Mouse (Mus musculus): ENCODE results near the gene Schip1. TPM values are rescaled to one million over a fixed set of nuclear protein-coding genes. Genes with fewer than 3 reads are reported as not detected.

Schip1 gene
- polyA plus RNA-seq, 1 experiment from 2014 or later: 5.0 TPM

- ATAC-seq: no peak
- H3K4me2 ChIP-seq: no peak overlapping the region
Measured at GRCm38 (mm10) chr3:68368029-68368428, 303.4 kb downstream of the Schip1 start.

DNA sequence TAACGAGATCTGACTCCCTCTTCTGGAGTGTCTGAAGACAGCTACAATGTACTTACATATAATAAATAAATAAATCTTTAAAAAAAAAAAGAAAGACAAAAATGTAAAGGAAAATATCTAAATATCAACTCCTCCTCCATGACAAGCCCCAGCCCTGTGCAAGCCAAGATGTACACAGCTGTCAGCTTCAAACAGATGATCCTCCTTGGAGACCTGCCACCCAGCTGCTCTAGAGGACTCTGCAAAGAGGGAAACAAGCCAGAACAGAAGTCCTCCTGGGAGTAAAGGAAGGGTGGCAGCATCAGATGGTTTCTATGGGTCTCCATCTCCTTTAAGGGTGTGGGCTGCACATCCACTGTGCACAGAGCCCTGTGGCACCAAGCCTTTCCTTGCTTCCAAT, 308.3 kb downstream of the Schip1 start:
- H3K36me3 ChIP-seq: no peaks in the 10 kb centered on the region
- H3K27me3 ChIP-seq (replicated peaks): no peaks in the 10 kb centered on the region
- H3K9ac ChIP-seq: no peak overlapping the region
- H3K9me3 ChIP-seq (replicated peaks): no peaks in the 10 kb centered on the region
- no peaks in the 10 kb centered on the region for H3K4me1 ChIP-seq
- no peak overlapping the region for H3K4me2 ChIP-seq
- H3K27ac ChIP-seq: no peak overlapping the region
- 33% methylated on average over 1 of the region's 1 CpGs for WGBS (ENCODE audit: insufficient replicate concordance)
- no peak for ATAC-seq
- H3K4me3 ChIP-seq: no peak overlapping the region

More at GRCm38 (mm10) chr3:68368029-68368428, 303.4 kb downstream of the Schip1 start:
- no peaks in the 10 kb centered on the region for H3K4me1 ChIP-seq
- no peaks in the 10 kb centered on the region for H3K36me3 ChIP-seq
- no peak overlapping the region for H3K27ac ChIP-seq
- H3K9ac ChIP-seq: no peak overlapping the region
- H3K9me3 ChIP-seq (replicated peaks): no peaks in the 10 kb centered on the region
- H3K27me3 ChIP-seq (replicated peaks): no peaks in the 10 kb centered on the region
- H3K4me3 ChIP-seq: no peak overlapping the region

DNA sequence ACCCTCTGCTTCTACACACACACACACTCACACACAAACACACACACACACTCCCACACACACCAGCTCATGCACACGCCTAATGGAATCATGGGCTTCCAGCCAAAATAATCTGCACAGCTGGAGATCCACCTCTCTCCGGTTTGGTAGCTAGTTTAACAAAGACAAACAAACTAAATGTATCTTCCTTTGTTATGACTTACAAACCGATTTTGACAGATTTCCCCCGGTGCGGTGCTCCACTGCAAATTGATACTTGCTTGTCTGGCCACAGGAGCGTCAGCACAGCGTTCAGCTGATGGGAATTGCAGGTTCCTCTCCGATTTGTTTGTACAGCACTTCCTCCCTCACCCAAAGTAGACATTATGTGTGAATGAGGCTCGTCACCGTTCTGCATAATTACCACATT, 310.5 kb downstream of the Schip1 start:
- H3K27ac ChIP-seq: no peak overlapping the region
- H3K4me1 ChIP-seq: no peaks in the 10 kb centered on the region
- WGBS (ENCODE audit: insufficient replicate concordance): 54% methylated on average over 10 of the region's 10 CpGs
- H3K4me2 ChIP-seq: no peak overlapping the region
- H3K9me3 ChIP-seq (replicated peaks): no peaks in the 10 kb centered on the region
- H3K27me3 ChIP-seq (replicated peaks): no peaks in the 10 kb centered on the region
- H3K9ac ChIP-seq: no peak overlapping the region
- ATAC-seq: no peak
- H3K36me3 ChIP-seq: no peaks in the 10 kb centered on the region
- H3K4me3 ChIP-seq: no peak overlapping the region

- Histone ChIP-seq H3K27ac (no peak overlapping the region), H3K9me3 (replicated peaks) (no peaks in the 10 kb centered on the region), H3K27me3 (replicated peaks) (no peaks in the 10 kb centered on the region), H3K36me3 (no peaks in the 10 kb centered on the region), H3K4me2 (no peak overlapping the region), H3K9ac (no peak overlapping the region), H3K4me1 (no peaks in the 10 kb centered on the region), H3K4me3 (no peak overlapping the region)
- no peak for ATAC-seq
- 66% methylated on average over 7 of the region's 7 CpGs for WGBS (ENCODE audit: insufficient replicate concordance)
Measured at GRCm38 (mm10) chr3:68377452-68378198, 313.0 kb downstream of the Schip1 start.

GRCm38 (mm10) chr3:68378799-68379198, 314.2 kb downstream of the Schip1 start:
- Histone ChIP-seq H3K36me3 (no peaks in the 10 kb centered on the region), H3K27ac (no peak overlapping the region), H3K4me2 (no peak overlapping the region), H3K4me3 (no peak overlapping the region), H3K27me3 (replicated peaks) (no peaks in the 10 kb centered on the region), H3K4me1 (no peaks in the 10 kb centered on the region), H3K9ac (no peak overlapping the region), H3K9me3 (replicated peaks) (no peaks in the 10 kb centered on the region)
- no peak for ATAC-seq
- WGBS (ENCODE audit: insufficient replicate concordance): 52% methylated on average over 2 of the region's 2 CpGs

GRCm38 (mm10) chr3:68379242-68379641, 314.6 kb downstream of the Schip1 start:
- Histone ChIP-seq H3K4me1 (no peaks in the 10 kb centered on the region), H3K9ac (no peak overlapping the region), H3K4me2 (no peak overlapping the region), H3K4me3 (no peak overlapping the region), H3K27me3 (replicated peaks) (no peaks in the 10 kb centered on the region), H3K9me3 (replicated peaks) (no peaks in the 10 kb centered on the region), H3K27ac (no peak overlapping the region), H3K36me3 (no peaks in the 10 kb centered on the region)
- 52% methylated on average over 7 of the region's 7 CpGs for WGBS (ENCODE audit: insufficient replicate concordance)
- ATAC-seq: no peak

GRCm38 (mm10) chr3:68383672-68384071, 319.1 kb downstream of the Schip1 start:
- H3K9me3 ChIP-seq (replicated peaks): no peaks in the 10 kb centered on the region
- no peak overlapping the region for H3K4me2 ChIP-seq
- H3K36me3 ChIP-seq: no peaks in the 10 kb centered on the region
- H3K9ac ChIP-seq: no peak overlapping the region
- H3K4me1 ChIP-seq: no peaks in the 10 kb centered on the region
- H3K4me3 ChIP-seq: no peak overlapping the region
- H3K27ac ChIP-seq: no peak overlapping the region
- H3K27me3 ChIP-seq (replicated peaks): no peaks in the 10 kb centered on the region
- ATAC-seq: peak; percentile 32; the same call in 1 of the 2 replicates

- Histone ChIP-seq H3K27me3 (replicated peaks) (no peaks in the 10 kb centered on the region), H3K4me3 (no peak overlapping the region), H3K27ac (no peak overlapping the region), H3K36me3 (no peaks in the 10 kb centered on the region), H3K9me3 (replicated peaks) (no peaks in the 10 kb centered on the region), H3K4me2 (no peak overlapping the region), H3K9ac (no peak overlapping the region), H3K4me1 (no peaks in the 10 kb centered on the region)
- 77% methylated on average over 3 of the region's 3 CpGs for WGBS (ENCODE audit: insufficient replicate concordance)
- no peak for ATAC-seq
Measured at GRCm38 (mm10) chr3:68385544-68385943, 320.9 kb downstream of the Schip1 start.

DNA sequence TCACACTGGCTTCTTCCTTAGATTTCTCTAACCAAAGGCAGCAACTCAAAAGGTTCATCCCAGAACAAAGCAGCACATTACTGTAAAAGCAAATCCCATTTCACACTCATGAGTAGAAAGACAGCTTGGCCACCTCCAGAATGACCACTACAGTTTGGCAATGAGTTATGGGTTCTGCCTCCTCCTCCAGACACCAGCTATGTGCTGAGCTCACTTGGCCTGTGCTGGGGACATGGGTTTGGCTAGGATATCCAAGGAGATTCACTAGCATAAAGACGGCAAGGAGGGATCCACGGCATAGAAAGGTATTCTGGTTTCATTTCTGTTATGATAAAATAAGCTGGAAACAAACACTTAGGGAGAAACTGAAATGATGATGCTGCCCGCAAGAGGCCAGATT, 323.4 kb downstream of the Schip1 start:
- Histone ChIP-seq H3K27me3 (replicated peaks) (no peaks in the 10 kb centered on the region), H3K36me3 (no peaks in the 10 kb centered on the region), H3K4me2 (no peak overlapping the region), H3K27ac (no peak overlapping the region), H3K9ac (no peak overlapping the region), H3K4me3 (no peak overlapping the region), H3K4me1 (no peaks in the 10 kb centered on the region), H3K9me3 (replicated peaks) (no peaks in the 10 kb centered on the region)
- WGBS (ENCODE audit: insufficient replicate concordance): 80% methylated on average over 3 of the region's 3 CpGs
- no peak for ATAC-seq

GRCm38 (mm10) chr3:68393578-68393977, 329.0 kb downstream of the Schip1 start:
- Histone ChIP-seq H3K27ac (no peak overlapping the region), H3K4me3 (no peak overlapping the region), H3K9me3 (replicated peaks) (no peaks in the 10 kb centered on the region), H3K4me1 (no peaks in the 10 kb centered on the region), H3K36me3 (no peaks in the 10 kb centered on the region), H3K4me2 (no peak overlapping the region), H3K9ac (no peak overlapping the region), H3K27me3 (replicated peaks) (no peaks in the 10 kb centered on the region)
- ATAC-seq: no peak
- WGBS (ENCODE audit: insufficient replicate concordance): 59% methylated on average over 2 of the region's 2 CpGs

DNA sequence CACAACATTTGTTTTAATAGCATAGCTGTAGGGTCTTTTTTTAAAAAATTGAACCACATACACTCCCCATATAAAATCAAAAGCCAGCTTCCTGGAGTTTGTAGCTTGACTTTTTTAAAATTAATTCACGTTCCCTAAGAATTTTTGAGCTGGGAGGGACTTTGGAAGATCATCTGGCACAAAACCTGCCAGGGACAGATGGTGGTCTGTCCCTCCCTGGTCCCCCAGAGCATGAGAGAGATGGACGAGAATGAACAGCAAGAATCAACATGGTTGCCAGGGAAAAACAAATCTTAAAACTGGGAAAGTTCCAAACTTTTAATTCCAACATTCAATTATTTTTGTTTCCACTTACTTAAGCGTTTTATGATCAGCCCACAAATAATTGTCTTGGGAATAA, 334.1 kb downstream of the Schip1 start:
- no peak overlapping the region for H3K9ac ChIP-seq
- ATAC-seq: no peak
- H3K27me3 ChIP-seq (replicated peaks): no peaks in the 10 kb centered on the region
- H3K4me3 ChIP-seq: no peak overlapping the region
- no peaks in the 10 kb centered on the region for H3K9me3 ChIP-seq (replicated peaks)
- 66% methylated on average over 3 of the region's 3 CpGs for whole genome bisulfite sequencing (ENCODE audit: insufficient replicate concordance)
- no peak overlapping the region for H3K4me2 ChIP-seq
- no peak overlapping the region for H3K27ac ChIP-seq
- H3K36me3 ChIP-seq: no peaks in the 10 kb centered on the region
- no peaks in the 10 kb centered on the region for H3K4me1 ChIP-seq

DNA sequence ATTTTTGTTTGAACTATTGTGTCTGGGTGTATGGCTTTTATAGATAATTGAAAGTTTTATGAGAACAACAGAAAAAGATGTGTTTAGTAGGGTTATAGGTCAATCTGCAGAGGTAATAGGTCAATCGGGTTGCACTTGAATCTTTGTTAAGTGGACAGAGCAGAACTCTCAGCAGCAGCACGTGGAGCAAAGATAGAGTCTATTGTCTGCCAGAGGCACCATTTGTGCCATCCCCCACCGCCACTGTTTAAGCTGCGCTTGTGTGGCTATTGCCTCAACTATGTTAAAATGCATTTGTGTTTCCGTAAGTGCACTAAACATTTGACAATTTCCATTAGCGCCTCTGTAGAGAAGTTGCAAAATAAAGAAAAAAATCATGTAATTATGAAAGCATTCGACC, 335.5 kb downstream of the Schip1 start:
- Histone ChIP-seq H3K27me3 (replicated peaks) (no peaks in the 10 kb centered on the region), H3K4me1 (no peaks in the 10 kb centered on the region), H3K36me3 (no peaks in the 10 kb centered on the region), H3K4me2 (no peak overlapping the region), H3K4me3 (no peak overlapping the region), H3K9ac (no peak overlapping the region), H3K9me3 (replicated peaks) (no peaks in the 10 kb centered on the region), H3K27ac (no peak overlapping the region)
- ATAC-seq: no peak
- 73% methylated on average over 7 of the region's 7 CpGs for WGBS (ENCODE audit: insufficient replicate concordance)

- Histone ChIP-seq H3K4me1 (no peaks in the 10 kb centered on the region), H3K4me3 (no peak overlapping the region), H3K36me3 (no peaks in the 10 kb centered on the region), H3K9me3 (replicated peaks) (no peaks in the 10 kb centered on the region), H3K9ac (no peak overlapping the region), H3K27ac (no peak overlapping the region), H3K4me2 (no peak overlapping the region), H3K27me3 (replicated peaks) (no peaks in the 10 kb centered on the region; the same call in 1 of the 2 replicates)
- ATAC-seq: no peak
- 70% methylated on average over 4 of the region's 4 CpGs for WGBS (ENCODE audit: insufficient replicate concordance)
Measured at GRCm38 (mm10) chr3:68403343-68403742, 338.7 kb downstream of the Schip1 start.

Measured in liver, embryonic 12.5 days (tissue).